Mouse (Mus musculus) gastrocnemius, postnatal 36 days (tissue): ENCODE measurements around the gene Rmi1. TPM values are rescaled to one million over a fixed set of nuclear protein-coding genes. Genes with fewer than 3 reads are reported as not detected.
"Not testable (repeated sequence)": the region's sequence is repeated elsewhere in the genome, so short reads cannot be mapped to it uniquely, and the experiment has no call there.

ENCODE experiments used
- DNase-seq, 2 experiments: peaks; one replicate each; pipeline ENCODE4 v3.0.0; 2022
- intact Hi-C: fragments of 180-260 bp; cut with DNase I; formaldehyde crosslinking; loops from one replicate; pipeline ENCODE4 v1.15.1; 2025
- microRNA-seq, 2 experiments: library from miRNA; unstranded; fragments of <30 nt; microRNA quantifications; one replicate each; pipeline ENCODE4 v1.2.0; 2021
- total RNA-seq, 2 experiments: library from RNA; stranded (reverse); gene quantifications; 2 replicates each; pipeline ENCODE4 v1.2.3; 2021

Gene Rmi1
- total RNA-seq, 2 experiments from 2014 or later, result 4.8 to 5.0 TPM

DNA sequence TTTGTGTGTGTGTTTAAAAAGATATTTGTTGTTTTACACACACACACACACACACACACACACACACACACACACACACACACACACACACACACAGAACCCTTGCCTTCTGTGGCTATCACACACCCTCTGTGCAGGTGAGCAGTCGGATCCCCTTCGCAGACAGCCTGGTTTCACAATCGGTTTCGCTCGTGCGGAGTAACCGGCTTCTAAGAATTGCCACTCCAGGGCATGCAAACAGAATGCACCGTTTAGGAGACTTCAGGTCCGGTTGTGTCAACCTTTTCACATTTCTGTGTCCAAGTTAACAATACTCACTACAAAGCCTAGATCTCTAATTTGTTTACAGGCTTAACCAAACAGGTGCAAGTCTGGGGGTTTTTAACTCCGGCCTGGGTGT lies 51.5 kb downstream of the Rmi1 start:
- intact Hi-C loops, result no loop called here
- DNase-seq, result no peak

DNA sequence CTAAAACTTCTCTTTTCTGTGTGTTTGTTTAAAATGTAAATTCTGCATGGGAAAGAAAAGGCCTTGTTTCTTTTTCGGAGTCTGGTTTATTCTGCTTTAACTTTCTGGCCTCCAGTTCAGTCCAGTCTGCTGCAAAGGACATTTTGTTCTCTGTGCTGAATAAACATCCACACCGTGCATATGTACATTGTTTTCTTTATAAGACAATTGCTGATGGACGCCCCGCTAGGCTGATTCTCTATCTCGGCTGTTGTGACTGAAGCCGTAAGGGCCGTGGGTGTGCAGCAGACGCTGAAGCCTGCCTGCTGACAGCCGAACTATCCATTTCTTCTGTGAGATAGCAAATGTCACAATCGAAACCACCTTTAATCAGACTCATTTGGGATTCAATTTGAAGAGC lies 54.5 kb downstream of the Rmi1 start:
- DNase-seq, result no peak
- intact Hi-C loops, result no loop called here

DNA sequence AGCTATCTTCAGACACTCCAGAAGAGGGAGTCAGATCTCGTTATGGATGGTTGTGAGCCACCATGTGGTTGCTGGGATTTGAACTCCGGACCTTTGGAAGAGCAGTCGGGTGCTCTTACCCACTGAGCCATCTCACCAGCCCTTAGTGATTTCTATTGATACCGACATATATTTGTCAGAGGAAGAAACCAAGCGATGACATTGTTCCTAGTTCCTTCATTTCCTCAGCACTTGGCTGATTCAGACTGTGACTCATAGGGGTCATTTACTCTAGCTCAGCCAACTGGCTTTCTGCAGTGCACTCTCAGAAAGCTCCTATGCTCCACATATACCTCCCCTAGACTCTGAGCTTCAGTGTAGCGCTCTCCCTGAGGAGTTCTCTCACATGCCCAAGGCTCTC lies 56.8 kb downstream of the Rmi1 start:
- DNase-seq, intact Hi-C loops: not testable (repeated sequence)

Small RNA genes lying within 50 kb of the gene (microRNA-seq; reads per million reads assigned to microRNA genes)
- gene Mir7-1, result 68.7 to 74.2 reads per million in 2 experiments

Other genes with a start within 250 kb of the Rmi1 start
- 1 to 10 TPM; 8.5 to 8.6 TPM for gene Idnk, start 244.6 kb upstream of the Rmi1 start, total RNA-seq
- 10 to 100 TPM; 42.1 to 44.9 TPM for gene Ubqln1, start 186.6 kb upstream of the Rmi1 start, total RNA-seq
- gene Gkap1, start 126.5 kb upstream of the Rmi1 start, total RNA-seq, result 10 to 100 TPM; 20.6 to 24.3 TPM
- not detected for gene Kif27, start 43.1 kb upstream of the Rmi1 start, total RNA-seq
- gene 2210016F16Rik, start 17.0 kb upstream of the Rmi1 start, total RNA-seq, result 1 to 10 TPM; 6.8 to 6.9 TPM
- 100 to 1,000 TPM; 216 to 254 TPM for gene Hnrnpk, start 1.1 kb downstream of the Rmi1 start, total RNA-seq
- gene Slc28a3, start 208.6 kb downstream of the Rmi1 start, total RNA-seq, result not detected